Mouse (Mus musculus): ENCODE measurements around the gene Fam117b.

GRCm38 (mm10) chr1:59888018-59888417 is 24.8 kb upstream of the Fam117b start:
- TF ChIP-seq EP300 (IDR thresholded peaks at IDR 0.05): no peak
- no peak for TF ChIP-seq CTCF (IDR thresholded peaks at IDR 0.05)

Measured in lung, postnatal 0 days (tissue).